Mouse (Mus musculus): ENCODE data around the gene Cdk4.

The Cdk4 gene

DNA sequence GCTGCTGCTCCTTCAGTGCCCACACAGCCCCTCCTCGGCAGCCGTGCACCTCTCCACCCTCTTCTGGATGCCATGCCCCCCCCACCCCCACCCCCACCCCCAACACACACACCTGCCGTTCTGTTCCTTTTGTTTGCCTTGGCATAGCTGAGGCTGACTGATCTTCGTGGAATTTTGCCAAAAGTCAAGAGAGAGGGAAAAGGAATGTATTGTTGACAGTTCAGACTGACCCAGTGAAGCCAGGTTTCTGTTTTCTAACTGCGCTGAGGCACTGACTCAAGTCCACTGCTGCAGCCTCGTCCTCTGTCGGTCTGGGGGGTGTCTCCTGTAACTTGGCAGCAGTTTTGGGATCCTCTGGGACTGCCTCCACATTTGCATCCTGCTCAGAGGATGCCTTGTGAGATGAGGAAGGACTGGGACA lies 31.1 kb downstream of the Cdk4 start:
- in situ Hi-C loops (cut with MboI, MseI): loop anchor here (10.0 kb wide), 1 partner anchor 770 kb away; the partner anchor contains the start of gene Rdh16f2

DNA sequence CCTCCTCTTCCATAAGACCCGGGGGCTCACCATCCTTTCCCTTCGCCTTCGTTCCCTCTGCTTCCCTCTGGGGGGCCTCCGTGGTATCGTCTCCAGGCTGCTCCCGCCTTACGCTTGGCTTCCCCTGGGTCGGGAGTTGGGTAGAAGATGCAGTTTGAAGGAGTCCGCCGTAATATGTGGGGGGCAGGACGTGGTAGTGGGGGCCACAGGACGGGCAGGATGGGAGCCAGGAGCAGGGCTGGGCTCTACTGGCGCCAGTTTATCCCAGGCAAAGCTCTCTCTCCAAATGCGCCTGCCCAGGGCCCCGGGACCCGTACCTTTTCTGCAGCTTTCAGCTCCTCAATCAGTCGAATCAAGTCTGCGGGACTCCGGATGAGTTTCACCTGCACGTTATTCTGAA lies 35.2 kb downstream of the Cdk4 start:
- in situ Hi-C loops (cut with MboI, MseI): loop anchor here (10.0 kb wide), 1 partner anchor 766 kb away; the partner anchor contains the start of gene Rdh16f2

DNA sequence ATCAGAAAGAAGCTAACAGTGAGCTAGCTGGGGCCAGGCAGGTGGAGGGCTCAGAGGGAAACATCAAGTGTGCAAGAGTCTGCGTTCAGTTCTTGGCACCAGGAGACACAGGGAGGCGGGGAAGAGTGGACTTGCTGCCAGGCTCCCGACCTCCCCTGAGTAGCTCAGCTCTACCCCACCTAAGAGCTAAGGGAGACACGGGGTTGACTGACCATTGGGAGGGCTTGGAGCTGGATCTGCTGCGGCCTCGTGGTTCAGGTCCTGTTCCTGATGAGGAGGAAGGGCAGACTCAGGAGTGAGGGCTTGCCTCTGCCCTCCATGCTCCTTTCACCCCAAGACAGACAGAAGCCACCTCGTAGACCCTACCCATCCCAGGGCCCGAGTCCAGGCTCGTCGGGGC lies 35.9 kb downstream of the Cdk4 start:
- in situ Hi-C loops (cut with MboI, MseI): loop anchor here (10.0 kb wide), 1 partner anchor 766 kb away; the partner anchor contains the start of gene Rdh16f2

DNA sequence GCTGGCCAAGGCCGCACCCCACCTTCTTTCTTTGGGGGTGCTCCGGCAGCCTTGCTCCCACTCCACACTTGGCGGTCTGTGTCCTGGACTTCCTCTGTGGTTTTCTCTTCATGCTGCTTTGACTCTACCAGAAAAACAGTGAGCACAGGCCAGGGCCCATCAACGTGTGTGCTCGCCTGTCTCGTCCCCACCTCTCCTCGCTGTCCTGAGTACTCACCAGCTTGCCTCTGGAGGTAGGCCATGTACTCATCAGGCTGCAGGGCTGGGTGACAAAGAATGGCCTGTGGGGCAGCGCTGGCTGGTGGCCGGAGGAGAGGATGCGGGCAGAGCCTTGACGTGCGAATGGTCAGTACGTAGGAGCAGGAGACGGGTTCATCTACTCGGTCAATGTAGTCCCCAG lies 36.5 kb downstream of the Cdk4 start:
- in situ Hi-C loops (cut with MboI, MseI): loop anchor here (10.0 kb wide), 1 partner anchor 765 kb away; the partner anchor contains the start of gene Rdh16f2

DNA sequence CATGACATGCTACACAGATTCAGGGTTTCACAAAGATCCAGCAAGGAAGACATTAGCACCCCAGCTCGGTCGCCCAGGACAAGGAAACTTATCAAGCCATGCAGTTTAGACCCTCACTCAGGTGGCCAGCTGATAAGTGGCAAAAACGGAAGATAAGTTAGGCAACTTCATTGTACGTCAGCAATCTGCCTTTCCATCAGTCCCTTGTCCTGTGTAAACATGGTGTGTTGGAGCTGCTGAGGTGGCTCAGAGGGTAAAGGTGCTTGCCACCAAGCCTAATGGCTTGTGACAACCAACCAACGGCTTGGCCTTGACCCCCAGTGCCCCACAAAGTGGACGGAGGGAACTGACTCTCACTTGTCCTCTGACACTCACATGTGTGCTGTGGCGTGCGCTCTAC lies 37.1 kb downstream of the Cdk4 start:
- in situ Hi-C loops (cut with MboI, MseI): no loop called here

DNA sequence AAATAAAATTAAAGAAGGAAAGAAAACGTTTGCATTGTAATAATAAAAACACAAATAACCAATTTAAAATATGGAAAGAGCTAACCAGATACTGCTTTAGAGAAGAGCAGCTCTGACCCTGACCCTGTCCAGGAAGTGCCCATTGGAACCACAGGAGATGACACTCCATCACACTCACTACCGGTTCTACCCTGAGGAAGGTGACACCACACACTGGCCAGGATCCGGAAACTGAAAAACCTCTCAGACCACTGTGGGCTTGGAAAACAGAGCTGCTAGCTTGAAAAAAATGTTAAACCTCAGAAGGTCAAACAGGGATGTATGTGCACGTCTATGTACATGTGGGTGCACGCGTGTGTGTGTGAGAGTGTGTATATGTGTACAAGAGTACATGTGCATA lies 37.8 kb downstream of the Cdk4 start:
- in situ Hi-C loops (cut with MboI, MseI): no loop called here

DNA sequence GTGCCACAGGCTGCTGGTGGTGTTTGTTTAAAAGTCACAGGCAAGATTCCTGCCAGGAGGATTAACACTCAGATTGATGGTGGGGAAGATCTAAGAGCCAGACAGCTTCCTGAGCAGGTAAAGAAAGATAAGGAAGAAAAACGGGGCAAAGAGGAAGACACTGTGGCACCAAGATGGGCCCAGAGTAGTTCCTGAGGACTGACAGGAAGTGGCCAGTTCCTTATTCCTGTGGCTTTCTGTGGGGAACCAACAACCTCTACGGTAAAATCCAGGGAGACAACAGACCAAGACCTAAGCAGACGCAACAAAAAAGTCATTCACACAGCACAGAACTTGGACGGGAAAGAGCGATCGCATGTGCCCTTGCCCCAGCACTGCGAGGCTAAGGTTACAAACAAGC lies 40.3 kb downstream of the Cdk4 start:
- in situ Hi-C loops (cut with MboI, MseI): no loop called here

DNA sequence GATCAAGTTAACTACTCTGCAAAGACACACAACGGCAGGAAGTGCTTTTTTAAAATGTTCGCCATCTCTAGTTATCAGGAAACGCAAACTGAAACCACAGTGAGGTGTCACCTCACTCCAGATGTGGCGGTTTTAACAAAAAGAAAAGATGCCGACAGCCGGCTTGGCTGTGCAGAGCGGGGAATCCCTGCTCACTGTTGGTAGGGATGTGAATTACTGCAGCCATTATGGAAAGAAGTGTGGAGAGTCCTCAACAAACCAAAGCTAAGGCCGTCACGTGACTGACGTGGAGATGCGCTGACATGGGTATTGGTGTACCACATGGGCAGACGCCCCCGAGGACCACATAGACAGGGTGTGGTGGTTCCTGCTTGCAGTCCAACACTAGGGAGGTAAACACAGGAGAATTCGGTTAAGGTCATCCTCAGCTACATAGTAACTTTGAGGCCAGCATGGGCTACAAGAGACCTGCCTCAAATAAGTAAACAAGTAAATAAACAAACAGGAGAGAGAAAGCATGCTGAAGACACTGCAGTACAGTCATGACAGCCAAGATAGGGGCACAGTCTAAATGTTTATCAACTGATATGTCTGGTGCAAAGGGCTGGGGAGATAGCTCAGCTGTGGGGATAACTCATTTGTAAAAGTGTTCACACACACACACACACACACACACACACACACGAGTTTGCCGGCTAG lies 44.4 kb downstream of the Cdk4 start:
- in situ Hi-C loops (cut with MboI, MseI): no loop called here

DNA sequence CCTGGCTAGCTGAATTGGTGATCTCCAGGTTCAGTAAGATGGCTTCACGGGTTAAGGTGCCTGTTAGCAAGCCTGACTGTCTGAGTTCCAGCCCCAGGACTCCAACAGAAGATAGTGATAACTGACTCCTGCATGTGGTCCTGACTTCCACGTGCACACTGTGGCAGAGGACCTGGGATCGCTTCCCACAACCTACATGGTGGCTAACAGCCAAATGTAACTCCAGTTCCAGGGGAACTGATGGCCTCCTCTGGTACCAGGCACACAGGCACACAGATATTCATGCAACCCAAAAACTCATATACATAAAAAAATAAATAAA lies 44.9 kb downstream of the Cdk4 start:
- in situ Hi-C loops (cut with MboI, MseI): no loop called here

DNA sequence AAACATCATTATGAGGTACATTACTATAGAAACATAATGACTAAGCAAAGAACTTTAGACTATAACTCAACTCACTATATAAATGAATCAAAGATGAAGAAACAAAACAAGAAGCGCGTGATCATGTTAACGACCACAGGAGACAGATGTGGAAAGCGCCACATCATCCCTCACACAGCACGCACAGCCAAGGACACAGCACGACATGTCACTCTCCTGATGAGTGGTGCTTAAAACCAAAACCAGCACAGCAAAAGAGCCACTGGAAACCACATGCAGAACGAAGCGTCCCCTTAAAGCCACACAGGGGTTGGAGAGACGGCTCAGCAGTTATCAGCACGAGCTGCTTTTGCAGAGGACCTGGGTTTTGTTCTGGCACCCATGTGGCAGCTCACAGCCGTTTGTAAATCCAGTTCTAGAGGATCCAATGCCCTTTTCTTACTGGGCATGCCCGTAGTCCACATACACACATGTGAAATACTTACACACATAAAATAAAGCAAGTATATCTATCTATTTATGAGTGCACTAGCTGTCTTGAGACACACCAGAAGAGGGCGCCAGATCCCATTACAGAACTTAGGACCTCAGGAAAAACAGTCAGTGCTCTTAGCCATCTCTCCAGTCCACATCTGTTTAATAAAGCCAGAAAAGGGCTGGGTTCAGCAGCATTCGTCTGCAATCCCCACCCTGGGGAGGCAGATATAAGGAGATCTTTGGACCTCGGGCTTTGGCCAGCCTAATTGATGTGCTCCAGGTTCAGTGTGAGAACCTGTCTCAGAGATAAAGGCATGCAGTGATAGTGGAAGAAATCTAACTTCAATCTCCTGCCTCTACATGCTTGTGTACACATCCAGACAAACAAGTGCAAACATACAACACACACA lies 47.9 kb downstream of the Cdk4 start:
- in situ Hi-C loops (cut with MboI, MseI): no loop called here

DNA sequence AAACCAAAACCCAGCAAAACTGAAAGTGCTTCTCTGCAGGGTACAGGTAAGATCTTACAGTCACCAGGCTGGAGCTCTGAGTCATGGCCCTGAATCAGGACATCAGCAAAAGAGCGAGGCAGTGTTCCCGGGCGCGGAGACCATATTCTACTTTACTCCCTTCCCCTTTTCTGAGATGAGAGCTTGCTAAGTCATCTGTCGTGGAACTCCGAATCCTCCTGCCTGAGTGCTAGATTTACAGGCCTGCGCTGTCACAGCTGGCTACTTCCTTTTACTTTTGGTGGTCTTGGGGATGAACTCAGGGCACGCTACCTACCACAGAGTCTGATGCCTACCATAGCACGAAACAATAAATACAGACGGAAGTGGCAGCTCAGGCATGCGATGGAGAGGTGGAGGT lies 51.1 kb downstream of the Cdk4 start:
- in situ Hi-C loops (cut with MboI, MseI): no loop called here

DNA sequence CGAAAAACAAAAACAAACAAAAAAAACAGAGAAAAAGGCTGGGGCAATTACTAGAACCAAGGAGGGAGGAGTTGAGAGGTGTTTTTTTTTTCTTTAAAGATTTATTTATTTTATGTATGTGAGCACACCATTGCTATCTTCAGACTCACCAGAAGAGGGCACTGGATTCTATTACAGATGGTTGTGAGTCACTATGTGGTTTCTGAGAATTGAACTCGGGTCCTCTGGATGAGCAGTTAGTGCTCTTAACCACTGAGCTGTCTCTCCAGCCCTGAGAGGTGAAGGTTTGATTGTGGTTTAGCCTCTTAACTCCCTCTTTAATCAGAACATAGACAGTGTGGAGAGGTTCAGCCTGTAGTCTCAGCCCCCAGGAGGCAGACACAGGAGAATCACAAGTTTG lies 51.7 kb downstream of the Cdk4 start:
- in situ Hi-C loops (cut with MboI, MseI): loop anchor here (5.0 kb wide), 1 partner anchor 57 kb away; no protein-coding TSS in a partner anchor
